Mouse (Mus musculus): ENCODE results near the gene Dao. TPM values are rescaled to one million over a fixed set of nuclear protein-coding genes. Genes with fewer than 3 reads are reported as not detected.

The Dao gene
- polyA plus RNA-seq, 1 experiment from 2014 or later, result not detected

DNA sequence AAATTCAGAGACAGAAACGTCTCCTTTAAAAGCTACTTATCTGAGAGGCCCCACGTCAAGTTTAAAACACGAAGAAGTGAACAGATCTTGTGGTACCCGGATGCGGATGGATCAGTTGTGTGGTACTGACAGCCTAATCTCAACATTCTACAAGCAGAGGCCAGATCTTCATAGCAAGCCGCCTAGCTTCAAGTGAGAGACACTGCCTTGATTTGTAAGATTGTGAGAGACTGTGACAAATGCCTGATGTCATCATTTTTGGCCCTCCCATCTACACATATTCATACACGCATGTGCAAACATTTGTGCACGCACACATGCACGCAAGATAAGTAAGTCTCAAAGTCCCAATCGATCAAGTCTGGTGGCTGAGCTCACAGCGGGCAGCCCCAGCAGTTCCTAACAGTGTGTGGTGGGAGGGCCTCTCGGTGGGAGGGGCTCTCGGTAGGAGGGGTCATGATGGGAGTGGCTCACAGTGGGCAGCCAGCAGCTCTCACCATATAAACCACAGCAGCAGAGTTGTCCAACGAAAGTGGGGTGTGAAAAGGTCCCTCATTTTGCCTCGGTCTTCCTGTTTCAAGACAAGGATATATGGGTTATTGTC, 37.9 kb downstream of the Dao start:
- no peaks in the 10 kb centered on the region for H3K9me3 ChIP-seq (ENCODE audit: control insufficient read depth, low read length)
- WGBS, result 13% methylated on average over 15 of the region's 15 CpGs
- H3K4me1 ChIP-seq (ENCODE audit: control insufficient read depth in 2 of 2, insufficient read depth in 2 of 2, low read length in 2 of 2), result peaks cover 11 to 23% of the 10 kb centered on the region in 2 experiments
- H3K4me2 ChIP-seq (ENCODE audit: low read length), result peak overlapping the region; percentile 32; the same call in 1 of the 2 replicates
- ATAC-seq (ENCODE audit: insufficient number of reproducible peaks, insufficient read depth, low FRiP score, low read depth), result peak; percentile 52; the same call in 1 of the 2 replicates
- no peak overlapping the region for H3K27ac ChIP-seq (replicated peaks in 1 of 2; ENCODE audit: control insufficient read depth in 1 of 2, insufficient read depth in 1 of 2, low read depth in 2 of 2, low read length in 2 of 2)
- H3K27me3 ChIP-seq (ENCODE audit: control insufficient read depth, insufficient read depth, low read length), result no peaks in the 10 kb centered on the region
- no peaks in the 10 kb centered on the region for H3K36me3 ChIP-seq (ENCODE audit: control insufficient read depth, insufficient read depth, low read length)
- H3K9ac ChIP-seq (ENCODE audit: low read length), result peak overlapping the region; percentile 21; the same call in 1 of the 2 replicates
- H3K4me3 ChIP-seq (ENCODE audit: control insufficient read depth in 1 of 2, insufficient read depth in 1 of 2, low read depth in 1 of 2, low read length in 2 of 2), result no peak overlapping the region

DNA sequence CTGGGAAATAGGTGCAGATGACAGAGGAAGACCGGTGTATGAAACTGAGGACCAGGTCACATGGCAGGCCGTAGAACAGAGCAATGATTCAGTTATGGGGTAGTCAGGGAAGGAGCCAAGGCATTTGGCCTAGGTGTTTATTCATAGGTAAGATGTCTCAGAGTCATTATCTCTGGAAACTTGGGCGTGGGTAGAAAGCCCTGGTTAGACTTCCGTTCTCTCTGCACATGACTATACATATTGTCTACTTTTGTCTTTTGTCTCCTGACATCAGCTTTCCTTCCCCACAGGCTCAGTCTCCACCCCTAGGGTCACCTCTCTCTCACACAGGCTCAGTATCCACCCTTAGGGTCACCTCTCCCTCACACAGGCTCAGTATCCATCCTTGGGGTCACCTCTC, 40.3 kb downstream of the Dao start:
- no peak for ATAC-seq (ENCODE audit: insufficient number of reproducible peaks, insufficient read depth, low FRiP score, low read depth)
- Histone ChIP-seq H3K27ac (replicated peaks in 1 of 2; ENCODE audit: control insufficient read depth in 1 of 2, insufficient read depth in 1 of 2, low read depth in 2 of 2, low read length in 2 of 2) (no peak overlapping the region), H3K36me3 (ENCODE audit: control insufficient read depth, insufficient read depth, low read length) (no peaks in the 10 kb centered on the region), H3K4me2 (ENCODE audit: low read length) (no peak overlapping the region), H3K9ac (ENCODE audit: low read length) (no peak overlapping the region), H3K9me3 (ENCODE audit: control insufficient read depth, low read length) (no peaks in the 10 kb centered on the region), H3K4me3 (ENCODE audit: control insufficient read depth in 1 of 2, insufficient read depth in 1 of 2, low read depth in 1 of 2, low read length in 2 of 2) (no peak overlapping the region), H3K4me1 (ENCODE audit: control insufficient read depth in 2 of 2, insufficient read depth in 2 of 2, low read length in 2 of 2) (peaks cover 11 to 17% of the 10 kb centered on the region in 2 experiments), H3K27me3 (ENCODE audit: control insufficient read depth, insufficient read depth, low read length) (no peaks in the 10 kb centered on the region)
- WGBS, result 77% methylated on average over 4 of the region's 4 CpGs

DNA sequence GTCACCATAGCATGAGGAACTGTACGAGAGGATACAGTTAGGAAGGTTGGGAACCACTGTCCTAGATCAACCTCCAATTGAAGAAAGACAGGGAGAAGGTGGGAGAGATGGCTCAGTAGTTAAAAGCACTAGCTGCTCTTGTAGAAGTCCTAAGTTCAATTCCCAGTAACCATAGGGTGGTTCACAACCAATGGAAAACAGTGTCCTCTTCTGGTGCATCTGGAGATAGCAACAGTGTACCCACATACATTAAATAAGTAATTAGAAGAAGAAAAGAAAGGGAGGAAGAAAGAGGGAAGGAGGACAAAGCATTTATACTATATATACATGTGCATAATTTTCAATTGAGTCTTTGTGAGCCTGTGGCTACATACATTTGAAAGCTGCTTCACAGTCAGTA, 41.6 kb downstream of the Dao start:
- no peaks in the 10 kb centered on the region for H3K9me3 ChIP-seq (ENCODE audit: control insufficient read depth, low read length)
- no peak overlapping the region for H3K9ac ChIP-seq (ENCODE audit: low read length)
- 71% methylated on average over 1 of the region's 1 CpGs for WGBS
- peaks cover 11 to 17% of the 10 kb centered on the region in 2 experiments for H3K4me1 ChIP-seq (ENCODE audit: control insufficient read depth in 2 of 2, insufficient read depth in 2 of 2, low read length in 2 of 2)
- H3K4me2 ChIP-seq (ENCODE audit: low read length), result no peak overlapping the region
- ATAC-seq (ENCODE audit: insufficient number of reproducible peaks, insufficient read depth, low FRiP score, low read depth), result no peak
- no peak overlapping the region for H3K27ac ChIP-seq (replicated peaks in 1 of 2; ENCODE audit: control insufficient read depth in 1 of 2, insufficient read depth in 1 of 2, low read depth in 2 of 2, low read length in 2 of 2)
- no peaks in the 10 kb centered on the region for H3K27me3 ChIP-seq (ENCODE audit: control insufficient read depth, insufficient read depth, low read length)
- H3K36me3 ChIP-seq (ENCODE audit: control insufficient read depth, insufficient read depth, low read length), result no peaks in the 10 kb centered on the region
- no peak overlapping the region for H3K4me3 ChIP-seq (ENCODE audit: control insufficient read depth in 1 of 2, insufficient read depth in 1 of 2, low read depth in 1 of 2, low read length in 2 of 2)

DNA sequence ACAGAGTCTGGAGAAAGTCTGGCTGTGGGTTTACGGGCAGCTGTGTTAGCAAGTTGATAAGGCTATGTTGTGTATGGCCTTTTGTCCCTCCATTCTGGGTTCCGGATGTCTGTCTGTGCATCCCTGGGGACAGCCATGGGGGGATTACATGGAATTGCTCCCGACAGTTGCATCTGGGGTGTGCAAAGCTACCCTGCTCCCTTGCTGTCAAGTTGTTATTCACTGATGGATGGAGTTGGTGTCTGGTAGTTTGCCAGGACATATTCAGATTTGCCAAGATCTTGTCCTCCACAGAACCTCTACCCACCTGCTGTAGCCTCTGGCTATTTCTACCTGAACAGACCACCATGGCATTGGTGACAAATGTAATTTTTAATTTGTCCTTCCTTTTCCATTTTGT, 42.6 kb downstream of the Dao start:
- Histone ChIP-seq H3K9ac (ENCODE audit: low read length) (no peak overlapping the region), H3K4me2 (ENCODE audit: low read length) (no peak overlapping the region), H3K9me3 (ENCODE audit: control insufficient read depth, low read length) (no peaks in the 10 kb centered on the region), H3K4me1 (ENCODE audit: control insufficient read depth in 2 of 2, insufficient read depth in 2 of 2, low read length in 2 of 2) (peaks cover 5 to 6% of the 10 kb centered on the region in 2 experiments; a peak in 3 of 4 replicates), H3K27me3 (ENCODE audit: control insufficient read depth, insufficient read depth, low read length) (no peaks in the 10 kb centered on the region), H3K27ac (replicated peaks in 1 of 2; ENCODE audit: control insufficient read depth in 1 of 2, insufficient read depth in 1 of 2, low read depth in 2 of 2, low read length in 2 of 2) (no peak overlapping the region), H3K4me3 (ENCODE audit: control insufficient read depth in 1 of 2, insufficient read depth in 1 of 2, low read depth in 1 of 2, low read length in 2 of 2) (no peak overlapping the region), H3K36me3 (ENCODE audit: control insufficient read depth, insufficient read depth, low read length) (no peaks in the 10 kb centered on the region)
- WGBS, result 61% methylated on average over 3 of the region's 3 CpGs
- no peak for ATAC-seq (ENCODE audit: insufficient number of reproducible peaks, insufficient read depth, low FRiP score, low read depth)

- Histone ChIP-seq H3K4me3 (ENCODE audit: control insufficient read depth in 1 of 2, insufficient read depth in 1 of 2, low read depth in 1 of 2, low read length in 2 of 2) (no peak overlapping the region), H3K9ac (ENCODE audit: low read length) (no peak overlapping the region), H3K36me3 (ENCODE audit: control insufficient read depth, insufficient read depth, low read length) (no peaks in the 10 kb centered on the region), H3K27ac (replicated peaks in 1 of 2; ENCODE audit: control insufficient read depth in 1 of 2, insufficient read depth in 1 of 2, low read depth in 2 of 2, low read length in 2 of 2) (no peak overlapping the region), H3K4me2 (ENCODE audit: low read length) (no peak overlapping the region), H3K4me1 (ENCODE audit: control insufficient read depth in 2 of 2, insufficient read depth in 2 of 2, low read length in 2 of 2) (peaks cover under 1 to 4% of the 10 kb centered on the region in 2 experiments; a peak in 2 of 4 replicates), H3K27me3 (ENCODE audit: control insufficient read depth, insufficient read depth, low read length) (no peaks in the 10 kb centered on the region), H3K9me3 (ENCODE audit: control insufficient read depth, low read length) (no peaks in the 10 kb centered on the region)
- ATAC-seq (ENCODE audit: insufficient number of reproducible peaks, insufficient read depth, low FRiP score, low read depth), result no peak
- 47% methylated on average over 3 of the region's 3 CpGs for WGBS
Measured at GRCm38 (mm10) chr5:114046604-114047003, 43.1 kb downstream of the Dao start.

DNA sequence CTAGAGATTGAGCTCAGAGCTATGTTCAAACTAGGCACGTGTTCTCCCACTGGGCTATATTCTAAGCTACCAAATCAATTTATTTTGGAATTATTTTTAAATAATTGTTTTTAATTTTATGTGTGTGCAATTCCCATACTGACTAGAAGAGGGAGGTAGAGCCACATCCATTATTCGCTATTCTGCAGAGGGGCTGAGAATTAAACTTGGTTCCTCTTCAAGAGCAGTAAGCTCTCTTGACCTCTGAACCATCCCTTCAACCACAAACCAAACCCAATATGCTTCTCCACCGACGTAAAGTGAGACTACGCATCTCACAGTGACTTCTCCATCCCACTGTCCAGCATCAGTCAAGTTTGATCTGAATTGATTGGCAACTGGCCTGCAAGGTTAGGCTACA, 43.7 kb downstream of the Dao start:
- WGBS, result 85% methylated on average over 5 of the region's 5 CpGs
- ATAC-seq (ENCODE audit: insufficient number of reproducible peaks, insufficient read depth, low FRiP score, low read depth), result no peak

DNA sequence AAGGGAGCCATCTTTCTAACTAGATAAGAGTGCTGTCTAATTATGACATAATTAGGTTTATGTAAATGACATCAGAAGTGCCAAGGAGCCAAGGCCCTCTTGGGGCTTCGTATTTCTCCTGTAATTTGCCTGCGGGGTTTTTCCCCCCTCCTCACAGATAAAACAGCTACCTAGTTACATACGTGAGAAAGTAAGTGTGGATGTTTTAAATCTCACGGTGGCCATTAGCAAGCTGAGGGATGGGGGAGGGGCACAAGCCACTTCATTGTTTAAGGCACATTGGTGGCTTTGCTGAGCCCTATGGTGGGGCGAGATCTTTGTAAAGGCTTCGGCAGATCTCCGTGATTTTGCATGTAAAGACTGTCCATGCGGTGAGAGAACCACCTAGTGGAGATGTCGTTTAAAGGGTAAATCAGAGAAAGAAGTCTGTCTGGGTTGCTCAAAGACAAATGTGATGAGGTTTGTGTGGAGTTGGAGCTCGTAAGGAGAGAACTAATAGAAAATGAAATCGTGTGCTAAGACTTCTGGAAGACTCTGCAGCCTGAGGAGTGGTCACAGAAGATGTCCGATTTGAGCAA, 45.3 kb downstream of the Dao start:
- Histone ChIP-seq H3K27me3 (ENCODE audit: control insufficient read depth, insufficient read depth, low read length) (no peaks in the 10 kb centered on the region), H3K4me3 (ENCODE audit: control insufficient read depth in 1 of 2, insufficient read depth in 1 of 2, low read depth in 1 of 2, low read length in 2 of 2) (no peak overlapping the region), H3K36me3 (ENCODE audit: control insufficient read depth, insufficient read depth, low read length) (no peaks in the 10 kb centered on the region), H3K9me3 (ENCODE audit: control insufficient read depth, low read length) (no peaks in the 10 kb centered on the region), H3K4me1 (ENCODE audit: control insufficient read depth in 2 of 2, insufficient read depth in 2 of 2, low read length in 2 of 2) (peaks cover 5 to 9% of the 10 kb centered on the region in 2 experiments; a peak in 3 of 4 replicates), H3K27ac (replicated peaks in 1 of 2; ENCODE audit: control insufficient read depth in 1 of 2, insufficient read depth in 1 of 2, low read depth in 2 of 2, low read length in 2 of 2) (no peak overlapping the region), H3K4me2 (ENCODE audit: low read length) (no peak overlapping the region), H3K9ac (ENCODE audit: low read length) (no peak overlapping the region)
- WGBS, result 48% methylated on average over 12 of the region's 12 CpGs
- no peak for ATAC-seq (ENCODE audit: insufficient number of reproducible peaks, insufficient read depth, low FRiP score, low read depth)

More for the DNA sequence above, 43.7 kb downstream of the Dao start:
- H3K4me1 ChIP-seq (ENCODE audit: control insufficient read depth in 2 of 2, insufficient read depth in 2 of 2, low read length in 2 of 2), result peaks cover 3 to 6% of the 10 kb centered on the region in 2 experiments; a peak in 1 of 4 replicates
- H3K27ac ChIP-seq (replicated peaks in 1 of 2; ENCODE audit: control insufficient read depth in 1 of 2, insufficient read depth in 1 of 2, low read depth in 2 of 2, low read length in 2 of 2), result no peak overlapping the region
- no peak overlapping the region for H3K4me2 ChIP-seq (ENCODE audit: low read length)
- no peaks in the 10 kb centered on the region for H3K36me3 ChIP-seq (ENCODE audit: control insufficient read depth, insufficient read depth, low read length)
- H3K9me3 ChIP-seq (ENCODE audit: control insufficient read depth, low read length), result no peaks in the 10 kb centered on the region
- H3K9ac ChIP-seq (ENCODE audit: low read length), result no peak overlapping the region
- no peaks in the 10 kb centered on the region for H3K27me3 ChIP-seq (ENCODE audit: control insufficient read depth, insufficient read depth, low read length)
- no peak overlapping the region for H3K4me3 ChIP-seq (ENCODE audit: control insufficient read depth in 1 of 2, insufficient read depth in 1 of 2, low read depth in 1 of 2, low read length in 2 of 2)

All from heart, embryonic 14.5 days (tissue).